Mouse (Mus musculus) adipocyte (in vitro differentiated cells): Measurements from ENCODE around the gene Crtc3.

Source experiments
- DNase-seq: peaks from one replicate; pipeline ENCODE4 v3.0.0-alpha.2; 2016; ENCODE audit warnings: low spot score

The Crtc3 gene

GRCm38 (mm10) chr7:80554180-80555021 is 134.3 kb downstream of the Crtc3 start:
- DNase-seq, result peak; percentile 28

- DNase-seq, result no peak
Observed at GRCm38 (mm10) chr7:80548513-80549260, 140.0 kb downstream of the Crtc3 start.

GRCm38 (mm10) chr7:80542139-80542831 is 146.4 kb downstream of the Crtc3 start:
- DNase-seq, result no peak

GRCm38 (mm10) chr7:80539581-80539980 is 149.1 kb downstream of the Crtc3 start:
- DNase-seq, result no peak
